Mouse (Mus musculus) MEL (cell line): ENCODE data around the gene Tsga10ip.

Experiments
- MAFK ChIP-seq: IDR thresholded peaks from 2 replicates; pipeline ENCODE4 v1.6.1; 2011; ENCODE audit warnings: low read depth, mild to moderate bottlenecking, low read length, improper control_type of control experiment, borderline replicate concordance
- ZC3H11A ChIP-seq: IDR thresholded peaks from 2 replicates; pipeline ENCODE4 v1.6.1; 2012; ENCODE audit warnings: low read depth, mild to moderate bottlenecking, inconsistent platforms, low read length, improper control_type of control experiment

DNA sequence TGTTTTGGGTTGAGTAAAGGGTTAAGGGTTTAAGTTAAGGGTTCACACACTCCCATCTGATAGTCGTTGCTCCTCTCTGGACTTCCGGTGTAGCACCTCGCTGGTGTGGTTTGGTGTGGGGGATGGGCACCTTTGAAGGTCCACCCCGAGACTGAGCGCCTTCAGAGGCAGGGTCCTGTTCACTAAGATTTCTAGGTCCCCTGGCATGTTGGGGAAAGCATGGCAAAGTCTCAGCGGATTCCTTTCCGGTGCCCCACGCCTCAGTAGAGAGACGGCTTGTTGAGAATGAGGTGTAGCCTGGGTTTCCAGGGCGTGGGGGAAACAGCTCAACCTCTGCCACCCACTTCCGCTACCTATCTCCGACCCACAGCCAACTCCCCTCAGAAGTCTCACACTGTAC is 12.7 kb downstream of the Tsga10ip start:
- no peak for TF ChIP-seq ZC3H11A
- TF ChIP-seq MAFK = no peak
